Mouse (Mus musculus) limb, embryonic 14.5 days (tissue): ENCODE measurements at regions not wholly inside any gene's neighbourhood (a gene's known extent, or its start where the extent isn't known, plus 50 kb on each side); places are given as distances from the start of the nearest gene placed in this dataset.

Experiments
- ATAC-seq: fragments of 200-750 bp; cut with Nextera tagmentation; 2 replicates; pipeline ENCODE4 v1.8.0; 2017; ENCODE audit warnings: low read depth, moderate number of reproducible peaks, moderate TSS enrichment; ENCODE audit not compliant: low FRiP score
- DNase-seq: peaks from one replicate; pipeline ENCODE4 v3.0.0-alpha.2; 2015; ENCODE audit warnings: low spot score
- H3K27ac ChIP-seq: fragments of 300-500 bp; sonication (generic); replicated peaks from 2 replicates; pipeline ENCODE4 v1.5.1; 2014; ENCODE audit warnings: low read depth, mild to moderate bottlenecking, low read length, moderate library complexity, mixed read lengths
- H3K27me3 ChIP-seq: fragments of 300-500 bp; sonication (generic); 2 replicates; pipeline ENCODE4 v1.6.1; 2014; ENCODE audit warnings: low read length, mixed read lengths; ENCODE audit not compliant: control insufficient read depth, insufficient read depth
- H3K36me3 ChIP-seq: fragments of 300-500 bp; sonication (generic); 2 replicates; pipeline ENCODE4 v1.6.1; 2014; ENCODE audit warnings: mild to moderate bottlenecking, low read length, moderate library complexity, mixed read lengths; ENCODE audit not compliant: control insufficient read depth, insufficient read depth
- H3K4me1 ChIP-seq: fragments of 300-500 bp; sonication (generic); 2 replicates; pipeline ENCODE4 v1.6.1; 2014; ENCODE audit warnings: antibody characterized with exemption, low read length, mixed read lengths; ENCODE audit not compliant: control insufficient read depth, insufficient read depth
- H3K4me2 ChIP-seq: fragments of 300-500 bp; sonication (generic); replicated peaks from 2 replicates; pipeline ENCODE4 v1.6.1; 2014; ENCODE audit warnings: low read depth, mild to moderate bottlenecking, low read length, moderate library complexity; ENCODE audit not compliant: severe bottlenecking
- H3K4me3 ChIP-seq: fragments of 300-500 bp; sonication (generic); replicated peaks from 2 replicates; pipeline ENCODE4 v1.5.1; 2014; ENCODE audit warnings: low read length
- H3K9ac ChIP-seq: fragments of 300-500 bp; sonication (generic); 2 replicates; pipeline ENCODE4 v1.6.1; 2014; ENCODE audit warnings: mild to moderate bottlenecking, low read depth, low read length, moderate library complexity; ENCODE audit not compliant: severe bottlenecking
- H3K9me3 ChIP-seq: fragments of 300-500 bp; sonication (generic); 2 replicates; pipeline ENCODE4 v1.6.1; 2016; ENCODE audit warnings: low read length; ENCODE audit not compliant: control insufficient read depth
- POLR2A ChIP-seq: fragments of 200-500 bp; IDR thresholded peaks from 2 replicates; pipeline ENCODE4 v1.8.0; 2012; ENCODE audit warnings: inconsistent platforms, mild to moderate bottlenecking, moderate library complexity, borderline replicate concordance; ENCODE audit not compliant: insufficient read depth, insufficient read length; ENCODE audit errors: extremely low read depth
- WGBS: fragments of 180-500 bp; shearing (Covaris S2); extraction: QIAGEN DNeasy Blood & Tissue Kit; methylation state at CpG from one replicate; pipeline ENCODE4 v1.1.7; 2014; 5-methylcytosine and 5-hydroxymethylcytosine counted together

- ATAC-seq = no peak
- Histone ChIP-seq H3K4me3 (no peak overlapping the region), H3K27ac (no peak overlapping the region), H3K4me1 (no peaks in the 10 kb centered on the region), H3K4me2 (no peak overlapping the region), H3K36me3 (no peaks in the 10 kb centered on the region), H3K9ac (no peak overlapping the region), H3K9me3 (no peaks in the 10 kb centered on the region), H3K27me3 (no peaks in the 10 kb centered on the region)
- no peak for DNase-seq
- WGBS = 9% methylated on average over 4 of the region's 4 CpGs
- no peak for TF ChIP-seq POLR2A
Observed at GRCm38 (mm10) chr17:15311822-15312221, 64.8 kb downstream of the Dll1 start.

GRCm38 (mm10) chr17:15310465-15310864 is 66.2 kb downstream of the Dll1 start:
- Histone ChIP-seq H3K36me3 (no peaks in the 10 kb centered on the region), H3K4me1 (no peaks in the 10 kb centered on the region), H3K27me3 (no peaks in the 10 kb centered on the region), H3K4me3 (no peak overlapping the region), H3K9ac (no peak overlapping the region), H3K4me2 (no peak overlapping the region), H3K27ac (no peak overlapping the region), H3K9me3 (no peaks in the 10 kb centered on the region)
- ATAC-seq = no peak
- TF ChIP-seq POLR2A = no peak
- WGBS = 83% methylated on average over 2 of the region's 2 CpGs
- no peak for DNase-seq

GRCm38 (mm10) chr17:15302110-15302509 is 74.6 kb downstream of the Dll1 start:
- Histone ChIP-seq H3K9me3 (no peaks in the 10 kb centered on the region), H3K36me3 (no peaks in the 10 kb centered on the region), H3K27me3 (no peaks in the 10 kb centered on the region), H3K9ac (no peak overlapping the region), H3K4me1 (no peaks in the 10 kb centered on the region), H3K27ac (no peak overlapping the region), H3K4me3 (no peak overlapping the region), H3K4me2 (no peak overlapping the region)
- ATAC-seq (no peak), DNase-seq (no peak)
- TF ChIP-seq POLR2A = no peak
- 45% methylated on average over 1 of the region's 1 CpGs for WGBS

- no peaks in the 10 kb centered on the region for H3K36me3 ChIP-seq
- DNase-seq (no peak), ATAC-seq (no peak)
- WGBS = 50% methylated on average over 13 of the region's 13 CpGs
- no peak overlapping the region for H3K4me3 ChIP-seq
- no peak for TF ChIP-seq POLR2A
- no peaks in the 10 kb centered on the region for H3K27me3 ChIP-seq
- no peaks in the 10 kb centered on the region for H3K9me3 ChIP-seq
- H3K9ac ChIP-seq = no peak overlapping the region
- H3K4me2 ChIP-seq = no peak overlapping the region
- H3K27ac ChIP-seq = no peak overlapping the region
- H3K4me1 ChIP-seq = no peaks in the 10 kb centered on the region
Observed at GRCm38 (mm10) chr17:15299743-15300371, 76.8 kb downstream of the Dll1 start.

DNA sequence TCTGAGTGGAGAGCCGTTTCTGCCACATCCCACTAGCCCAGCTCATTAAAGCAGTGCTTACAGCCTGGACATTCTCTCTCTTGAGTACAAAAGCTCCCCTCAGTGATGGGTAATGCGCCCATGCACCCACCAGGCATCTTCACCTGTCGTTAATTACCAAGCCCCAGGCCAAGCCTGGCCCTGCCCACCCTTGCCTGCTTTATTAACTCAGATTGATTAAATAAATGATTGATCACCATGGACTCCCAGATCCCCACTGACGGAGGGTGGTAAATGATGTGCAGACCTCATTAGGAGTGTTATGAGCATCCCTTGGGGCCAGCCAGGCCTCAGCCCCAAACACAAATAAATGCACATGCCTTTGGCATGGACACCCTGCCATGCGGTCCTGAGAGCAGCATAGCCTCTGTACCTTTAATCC is 82.5 kb downstream of the Dll1 start:
- H3K4me2 ChIP-seq = no peak overlapping the region
- H3K27ac ChIP-seq = no peak overlapping the region
- H3K27me3 ChIP-seq = no peaks in the 10 kb centered on the region
- no peaks in the 10 kb centered on the region for H3K9me3 ChIP-seq
- H3K4me1 ChIP-seq = no peaks in the 10 kb centered on the region; the same call in 1 of the 2 replicates
- H3K4me3 ChIP-seq = no peak overlapping the region
- 22% methylated on average over 5 of the region's 5 CpGs for WGBS
- no peak for ATAC-seq
- DNase-seq = no peak
- H3K9ac ChIP-seq = no peak overlapping the region
- no peaks in the 10 kb centered on the region for H3K36me3 ChIP-seq
- no peak for TF ChIP-seq POLR2A
